Mouse (Mus musculus): Measurements from ENCODE around the gene Ets1.

Gene Ets1

GRCm38 (mm10) chr9:32635627-32636385 lies at the start of gene Ets1:
Ets1 (plus strand) TSS chr9:32636221.
- no peak for DNase-seq

DNA sequence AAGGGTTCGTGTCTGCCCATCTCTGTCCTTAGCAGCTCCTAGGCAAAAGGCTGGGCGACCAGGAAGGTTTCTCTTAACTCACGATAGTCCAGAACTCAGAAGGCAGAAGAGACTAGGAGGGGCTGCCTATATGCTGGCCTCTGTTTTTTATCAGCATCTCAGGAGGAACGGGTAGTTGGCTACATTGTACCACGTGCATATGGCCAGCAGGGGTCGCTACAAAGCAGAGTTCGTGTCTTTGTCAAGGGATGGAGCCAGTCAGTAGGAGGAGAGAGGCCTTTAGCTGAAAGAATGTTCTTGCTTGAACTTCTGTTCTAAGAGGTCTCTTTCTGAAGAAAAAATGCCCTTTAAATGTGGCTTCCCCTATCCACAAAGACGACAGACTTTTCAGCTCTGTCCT lies 46.1 kb upstream of the Ets1 start:
- DNase-seq: peak; percentile 27

DNA sequence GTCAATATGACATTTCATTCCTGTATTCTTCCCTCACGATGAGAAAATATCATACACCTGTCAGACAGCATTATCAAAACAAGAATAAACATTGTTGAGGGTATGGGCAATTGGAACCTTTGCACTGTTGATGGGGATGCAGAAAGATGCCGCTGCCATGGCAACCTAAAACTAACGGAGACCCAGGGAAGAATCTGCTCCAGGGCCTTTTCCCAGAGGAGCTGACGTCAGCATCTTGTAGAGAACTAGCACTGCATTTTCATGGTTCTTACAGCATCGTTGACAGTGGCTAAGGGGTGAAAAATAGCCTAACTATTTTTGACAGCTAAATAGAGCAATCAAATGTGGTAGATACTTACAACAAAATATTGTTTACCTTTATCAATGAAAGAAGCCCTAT lies 45.5 kb upstream of the Ets1 start:
- DNase-seq: no peak

DNA sequence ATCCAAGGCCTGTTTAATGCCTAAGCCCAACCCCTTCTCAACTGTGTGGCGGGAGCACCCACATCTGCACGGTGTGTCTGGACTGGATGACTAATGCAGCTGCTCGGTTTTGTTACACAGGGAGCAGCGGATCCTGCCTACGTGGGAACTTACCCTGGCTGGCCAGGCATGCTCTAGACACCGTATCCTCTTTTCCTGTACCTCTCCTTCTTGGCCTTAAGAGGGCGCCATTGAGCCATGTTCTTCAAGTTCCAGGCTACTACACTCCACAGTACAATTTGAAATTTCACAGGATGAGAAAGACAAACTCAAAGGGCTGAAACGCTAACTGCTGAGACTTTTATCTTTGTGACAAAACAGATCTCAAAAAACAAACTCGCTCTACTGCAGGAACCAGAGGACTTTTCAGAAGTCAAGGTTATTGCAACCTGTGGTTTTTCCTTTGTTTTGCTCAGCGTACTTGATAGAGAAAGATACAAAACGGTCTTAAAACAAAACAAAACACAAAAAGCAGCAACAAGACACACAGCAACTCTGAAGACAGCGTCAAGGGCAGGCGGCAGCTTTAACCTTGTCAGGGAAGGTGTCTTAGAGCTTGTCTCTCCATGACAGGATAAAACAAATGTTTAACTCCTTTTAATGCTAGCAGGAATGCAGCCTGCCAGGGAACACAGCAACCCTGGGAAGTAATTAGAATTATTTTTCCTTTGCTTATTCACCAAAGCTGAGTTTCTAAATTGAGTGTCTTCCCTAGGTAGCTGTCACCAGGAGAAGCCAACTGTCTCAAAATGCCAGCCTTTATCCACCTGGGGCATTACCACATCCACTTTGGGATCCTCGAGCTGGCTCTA lies 44.1 kb upstream of the Ets1 start:
- peak; percentile 22 for DNase-seq

GRCm38 (mm10) chr9:32592583-32592890 lies 43.5 kb upstream of the Ets1 start:
- DNase-seq: no peak

DNA sequence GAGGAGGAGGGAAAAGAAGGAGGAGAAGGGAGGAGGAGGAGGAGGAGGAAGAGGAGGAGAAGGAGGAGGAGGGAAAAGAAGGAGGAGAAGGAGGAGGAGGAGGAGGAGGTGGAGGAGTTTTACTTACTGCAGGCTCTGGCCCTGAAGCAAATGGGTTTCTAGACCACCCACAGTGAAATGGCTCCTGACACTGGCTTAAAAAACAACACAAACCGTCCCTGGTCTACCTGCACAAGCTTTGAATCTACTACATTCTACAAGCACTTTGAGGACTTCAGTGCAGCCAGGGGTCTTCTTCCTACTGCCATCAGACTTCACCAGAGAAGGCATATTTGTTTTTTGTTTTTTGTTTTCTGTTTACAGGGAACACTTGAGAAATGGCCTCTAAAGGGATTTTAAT lies 42.2 kb upstream of the Ets1 start:
- DNase-seq: no peak

DNA sequence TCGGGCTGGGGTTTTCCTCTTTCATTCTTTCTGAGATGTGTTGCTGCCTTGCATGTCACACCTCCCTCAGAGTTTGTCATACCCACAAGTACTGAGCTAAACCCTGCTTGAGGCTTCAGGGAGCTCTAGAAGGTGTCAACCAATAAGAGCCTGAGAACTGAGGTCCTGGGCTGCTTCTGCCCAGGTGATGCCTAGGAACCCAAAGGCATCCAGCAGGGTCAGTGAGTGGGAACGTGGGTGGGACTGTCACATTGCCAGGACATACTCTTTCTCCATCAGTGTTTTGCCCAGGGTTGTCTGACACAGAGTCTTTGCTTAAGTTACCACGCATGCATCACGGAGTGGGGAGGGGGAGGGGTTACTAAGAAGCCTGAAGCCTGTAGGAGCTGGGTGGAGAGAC lies 41.7 kb upstream of the Ets1 start:
- no peak for DNase-seq

DNA sequence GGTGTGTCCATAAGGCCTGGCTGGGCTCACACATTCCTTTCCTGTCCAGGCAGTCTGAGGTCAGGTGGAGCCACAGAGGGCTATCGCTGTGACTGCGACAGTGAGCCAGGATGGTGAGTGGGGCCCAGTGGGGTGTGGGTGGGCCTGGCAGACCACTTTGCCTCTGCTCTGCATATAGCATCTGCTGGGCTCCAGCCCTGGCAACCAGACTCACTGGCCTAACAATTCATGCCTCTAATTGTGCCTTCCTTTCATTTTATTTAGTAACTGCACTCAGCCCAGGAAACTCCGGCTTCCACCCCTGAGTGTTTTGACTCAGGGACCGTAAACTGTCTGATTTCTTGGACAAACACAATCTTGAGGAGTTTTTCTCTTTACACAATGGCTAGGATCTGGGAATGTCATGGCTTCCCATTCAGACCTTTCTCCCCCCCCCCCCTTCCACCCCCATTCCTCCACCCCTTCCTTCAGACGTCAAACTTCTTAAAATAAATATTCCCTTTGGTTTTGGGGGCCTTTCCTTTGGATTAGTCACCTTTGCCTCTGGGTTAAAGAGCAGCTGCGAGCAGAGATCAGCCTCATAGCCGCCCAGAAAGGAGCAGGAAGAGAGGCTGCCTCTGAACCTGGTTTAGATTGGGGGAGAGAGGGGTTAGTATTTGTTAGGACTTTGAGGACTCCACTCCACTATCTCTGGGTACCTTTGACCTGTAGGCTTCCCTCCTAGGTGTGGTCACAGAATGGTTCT lies 40.8 kb upstream of the Ets1 start:
- DNase-seq: no peak

DNA sequence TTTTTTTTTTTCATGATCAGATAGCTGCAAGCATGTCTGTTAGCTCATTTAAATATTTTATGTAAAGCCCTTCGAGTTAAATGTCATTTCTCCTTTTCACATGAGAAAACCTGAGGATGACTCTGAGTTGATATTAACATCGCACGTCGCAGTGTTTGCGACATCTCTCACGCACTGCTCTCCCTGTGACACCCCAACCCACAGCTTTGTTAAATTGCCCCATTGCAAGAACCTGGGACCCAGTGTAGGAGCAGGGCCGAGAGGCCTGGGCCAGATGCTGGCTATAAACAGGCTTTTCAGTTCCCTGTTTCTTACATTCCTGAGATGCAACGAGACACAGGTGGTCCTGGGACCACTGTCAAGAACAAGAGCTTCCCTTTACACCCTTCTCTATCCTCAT lies 39.7 kb upstream of the Ets1 start:
- DNase-seq: no peak

DNA sequence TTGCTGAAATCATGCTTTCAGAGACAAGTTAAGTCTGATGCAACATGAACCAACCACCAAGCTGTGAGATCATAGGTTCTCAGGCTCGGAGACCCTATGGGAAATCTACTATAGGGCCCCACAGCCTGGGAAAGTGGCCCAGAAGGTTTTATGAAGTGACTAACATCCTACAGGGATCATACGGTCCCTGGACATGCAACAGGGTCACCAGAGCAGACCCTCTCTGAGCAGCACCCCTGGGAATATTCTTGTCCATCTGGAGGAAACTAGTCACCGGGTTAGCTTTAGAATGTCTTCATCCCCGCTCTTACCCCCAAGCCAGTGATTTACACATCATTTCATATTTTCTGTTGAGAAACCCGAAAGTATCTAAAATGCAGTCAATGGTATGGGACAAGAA lies 34.1 kb upstream of the Ets1 start:
- DNase-seq: no peak

DNA sequence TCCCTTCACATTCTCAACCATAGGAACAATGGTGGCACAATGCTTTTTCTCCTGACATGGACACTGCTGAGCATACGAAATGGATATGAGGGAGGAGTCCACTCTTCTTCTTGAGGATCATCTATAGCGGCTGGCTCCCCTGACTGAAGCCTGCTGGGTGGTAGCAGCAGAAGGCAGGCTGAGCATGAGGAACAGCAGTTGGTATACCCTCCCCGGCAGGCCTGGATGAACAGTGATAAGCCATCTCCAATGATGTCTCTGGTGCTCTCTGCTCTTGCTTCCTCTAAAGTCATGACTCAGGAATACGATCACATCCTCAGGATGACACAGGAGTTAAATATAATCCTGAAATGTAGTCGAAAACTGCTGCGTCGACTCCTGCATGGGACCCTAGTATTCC lies 32.9 kb upstream of the Ets1 start:
- no peak for DNase-seq

DNA sequence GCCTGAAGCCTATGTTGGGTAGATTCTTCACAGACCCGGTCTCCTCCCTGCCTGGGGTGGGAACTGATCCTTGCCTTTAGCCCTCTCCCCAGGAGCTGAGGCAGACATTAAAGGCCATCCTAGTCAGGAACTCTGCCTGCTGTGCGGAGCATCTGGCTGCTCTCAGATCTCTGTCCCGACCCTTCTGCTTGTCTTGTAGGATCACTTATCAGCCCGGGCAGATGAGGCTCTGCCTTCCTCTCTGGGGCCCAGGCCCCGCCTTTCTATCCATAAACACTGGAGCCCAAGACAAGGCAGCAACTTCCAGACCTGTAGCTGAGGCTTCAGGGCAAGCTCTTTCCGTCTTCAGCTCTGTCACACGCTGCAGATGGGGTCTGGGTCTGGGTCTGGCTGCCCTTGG lies 28.8 kb upstream of the Ets1 start:
- no peak for DNase-seq

DNA sequence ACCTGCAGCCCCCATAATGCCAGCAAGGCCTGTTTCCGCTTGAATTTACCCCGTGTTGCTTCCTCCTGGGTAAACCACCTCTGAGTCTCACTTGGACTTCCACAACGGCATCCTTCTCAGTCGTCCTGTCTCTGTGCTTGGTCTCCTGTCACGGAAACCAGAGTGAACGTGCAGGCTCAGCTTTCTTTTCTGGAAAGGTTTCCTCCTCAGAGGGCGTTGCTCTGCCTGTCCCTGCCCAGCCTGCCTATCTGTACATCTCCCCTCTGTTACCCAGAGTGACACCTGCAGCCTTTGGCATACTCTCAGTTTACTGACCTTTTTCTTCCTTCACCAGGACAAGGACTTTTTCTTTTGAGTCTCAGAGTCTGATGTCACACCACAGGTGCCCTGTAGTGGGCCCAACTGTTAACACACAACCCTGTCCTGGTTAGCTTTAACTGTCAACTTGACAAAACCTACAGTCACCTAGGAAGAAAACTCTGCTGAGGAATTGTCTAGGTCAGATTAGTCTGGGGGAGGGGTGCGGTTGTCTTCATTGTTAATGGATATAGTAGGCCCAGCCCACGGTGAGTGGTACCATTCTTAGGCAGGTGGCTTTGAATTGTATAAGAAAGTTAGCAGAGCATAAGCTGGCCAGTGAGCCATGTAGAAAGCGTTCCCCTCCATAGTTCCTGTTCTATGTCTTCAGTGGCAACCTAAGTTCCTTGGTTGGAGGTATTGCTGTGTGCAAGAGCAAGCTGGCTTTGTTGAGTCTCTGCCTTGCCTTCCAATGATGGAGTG lies 27.0 kb upstream of the Ets1 start:
- no peak for DNase-seq

DNA sequence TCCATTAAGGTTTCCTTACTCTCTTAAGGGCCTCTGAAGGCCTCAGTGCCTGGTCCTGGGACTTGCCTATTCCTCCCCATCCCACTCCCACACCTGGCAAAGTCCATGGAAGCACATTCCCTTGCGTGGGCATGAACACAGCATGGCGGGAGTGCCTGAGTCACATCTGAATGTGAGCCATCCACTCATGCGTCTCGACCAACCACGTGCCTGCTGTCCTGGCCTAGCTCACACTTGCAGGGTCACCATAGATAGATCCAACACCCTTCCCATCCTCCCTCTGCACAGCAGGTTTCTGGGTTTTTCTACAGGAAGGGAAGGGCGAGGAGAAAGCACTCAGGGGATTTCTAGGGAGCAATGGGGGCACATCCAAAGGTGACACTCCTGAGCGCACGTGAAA lies 25.8 kb upstream of the Ets1 start:
- DNase-seq: no peak

DNA sequence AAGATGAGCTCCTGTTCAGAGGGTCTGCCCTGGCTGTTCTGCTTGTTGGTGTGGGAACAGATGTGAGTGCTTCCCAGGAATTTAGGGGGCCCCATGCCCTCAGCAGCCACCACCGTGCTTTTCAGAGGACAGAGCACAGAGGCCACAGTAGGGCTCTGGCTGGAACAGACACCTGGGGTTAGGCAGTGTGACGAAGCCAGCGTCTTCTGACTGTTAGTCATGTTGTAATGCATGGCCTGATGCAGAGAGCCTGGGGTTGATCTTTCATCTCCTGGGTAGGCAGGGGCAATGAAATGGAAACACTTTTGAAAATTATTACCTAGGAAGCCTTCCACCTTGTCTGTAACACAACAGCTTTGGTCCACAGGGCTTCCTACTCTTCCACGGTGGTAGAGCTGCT lies 25.4 kb upstream of the Ets1 start:
- DNase-seq: no peak

DNA sequence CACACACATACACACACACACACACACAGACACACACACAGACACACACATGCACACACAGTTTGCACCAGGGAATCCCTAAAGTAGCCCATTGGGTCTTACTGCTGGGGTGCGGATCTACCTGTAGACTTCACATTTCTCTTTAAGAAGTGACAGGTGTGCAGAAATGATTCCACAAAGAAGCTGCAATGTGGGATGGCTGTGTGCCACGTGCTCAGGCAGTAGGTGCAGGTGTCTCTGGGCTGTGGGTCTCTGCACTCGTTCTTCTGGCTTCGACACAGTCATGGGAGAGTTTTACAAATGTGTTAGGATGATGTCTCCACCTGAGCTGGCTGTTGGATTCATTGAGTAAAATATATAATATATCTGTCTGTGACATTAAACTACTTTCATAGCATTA lies 24.7 kb upstream of the Ets1 start:
- no peak for DNase-seq

- DNase-seq: no peak
Measured at GRCm38 (mm10) chr9:32612426-32612825, 23.6 kb upstream of the Ets1 start.

DNA sequence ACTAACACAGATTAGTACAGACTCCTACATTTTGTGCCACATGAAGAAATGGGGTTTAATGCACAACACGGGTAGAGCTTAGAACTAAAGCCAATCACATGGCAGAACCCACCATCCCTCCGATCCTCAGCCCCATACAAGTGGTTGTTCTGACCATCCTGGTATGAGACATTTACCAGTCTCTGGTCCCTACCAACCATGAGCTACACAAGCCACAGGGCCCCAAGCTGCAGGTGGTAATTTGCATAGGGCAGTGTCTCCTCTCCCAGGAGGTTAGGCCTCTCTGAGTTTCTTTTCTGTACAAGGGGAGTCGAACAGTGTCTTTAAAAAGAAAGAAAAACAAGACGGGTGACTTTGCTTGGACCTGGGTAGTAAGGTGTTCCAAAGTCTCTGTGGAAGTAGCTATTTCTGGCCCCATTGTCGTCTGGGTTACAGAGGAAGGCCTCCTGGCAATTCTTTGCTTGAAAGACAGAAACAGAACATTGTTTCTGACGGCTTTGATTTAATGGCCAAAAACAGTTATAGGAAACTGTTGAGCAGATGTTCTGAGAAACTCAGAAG lies 23.1 kb upstream of the Ets1 start:
- no peak for DNase-seq

DNA sequence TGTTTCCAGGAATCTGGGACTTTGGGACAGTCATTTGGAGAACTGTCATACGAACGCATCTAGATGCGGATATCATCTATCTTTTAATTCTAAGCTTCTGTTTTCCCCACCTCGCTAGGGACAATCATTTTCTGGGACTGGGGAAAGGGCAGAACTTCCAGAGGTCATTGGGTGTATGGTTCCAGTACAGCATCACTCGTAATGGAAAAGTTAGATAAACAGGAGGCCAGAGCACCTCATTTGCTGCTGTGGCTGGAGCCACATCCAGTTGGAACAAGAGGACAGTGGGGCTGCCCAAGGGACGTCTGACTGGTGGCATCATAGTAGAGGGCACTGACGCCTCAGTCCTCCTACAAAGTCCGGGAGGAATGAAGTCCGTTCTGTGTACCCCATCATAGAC lies 21.8 kb upstream of the Ets1 start:
- no peak for DNase-seq

- DNase-seq: no peak
Measured at GRCm38 (mm10) chr9:32615461-32615860, 20.6 kb upstream of the Ets1 start.

- DNase-seq: no peak
Measured at GRCm38 (mm10) chr9:32615986-32616385, 20.0 kb upstream of the Ets1 start.

DNA sequence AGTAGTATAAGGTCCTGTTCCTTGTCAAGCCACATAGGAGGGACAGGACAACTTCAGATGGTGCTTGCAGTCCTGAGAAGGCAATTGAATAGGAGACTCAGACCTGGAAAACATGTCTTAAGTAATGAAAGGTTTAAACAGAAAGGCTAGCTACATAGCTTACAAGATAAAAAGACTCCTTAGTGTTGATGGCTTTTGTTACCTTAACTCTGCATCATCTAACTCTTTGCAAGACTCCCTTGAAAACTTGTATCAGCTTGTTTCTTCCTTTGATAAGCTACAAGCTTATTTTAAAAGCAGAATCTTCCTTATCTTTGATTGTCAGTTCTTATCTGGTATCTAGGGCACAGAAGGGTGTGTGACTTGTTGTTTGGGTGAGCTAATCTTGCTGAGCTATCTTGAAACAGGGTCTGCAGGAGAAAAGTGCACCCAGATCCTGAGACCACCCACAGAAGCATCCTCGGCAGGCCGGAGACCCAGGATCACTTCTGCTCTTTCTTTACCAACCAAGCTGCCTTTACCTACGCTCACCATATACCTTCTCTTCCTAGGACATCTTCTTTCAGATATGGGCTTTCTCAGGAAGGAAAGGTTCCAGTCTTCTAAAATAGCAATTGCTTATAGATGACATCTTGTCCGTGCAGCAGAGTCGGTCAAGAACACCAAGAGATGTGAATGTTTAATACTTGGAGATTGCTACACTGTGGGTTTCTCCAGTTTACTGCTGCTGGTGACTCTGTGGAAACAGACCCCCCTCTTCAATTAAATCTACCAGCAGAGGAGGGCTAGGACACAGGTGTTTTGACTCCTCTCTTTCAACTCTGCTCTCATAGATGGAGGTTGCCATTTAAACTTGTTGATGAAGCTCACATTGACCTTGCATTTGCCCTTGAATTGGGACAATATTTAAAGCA lies 19.2 kb upstream of the Ets1 start:
- DNase-seq: no peak

All from cerebellum, adult 9-11 months (tissue).